Mouse (Mus musculus): ENCODE measurements around the gene Sik3.

DNA sequence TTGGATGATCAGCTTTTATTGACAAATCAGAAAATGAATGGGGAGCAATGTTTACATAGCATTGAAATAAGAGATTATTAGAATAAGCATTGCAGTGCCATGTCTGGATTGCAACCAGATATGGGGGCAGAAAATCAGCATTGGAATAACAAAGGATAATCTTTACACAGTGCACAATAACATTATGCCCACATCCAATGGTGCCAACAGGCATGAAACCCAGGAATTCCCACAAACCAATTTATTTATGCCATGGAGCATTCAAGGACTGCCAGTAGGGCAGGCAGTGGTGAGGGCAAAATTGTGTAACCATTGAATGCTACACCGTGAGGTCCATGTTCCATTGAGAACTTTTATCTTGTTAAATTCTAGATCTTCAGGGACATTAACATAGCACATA, 129.4 kb downstream of the Sik3 start:
- no peak for TF ChIP-seq POLR2A (IDR thresholded peaks at IDR 0.05; ENCODE audit: insufficient read length, low read depth)
- no peak for TF ChIP-seq TCF3 (IDR thresholded peaks at IDR 0.05; ENCODE audit: insufficient read length, low read depth)
- no peak for TF ChIP-seq USF1 (IDR thresholded peaks at IDR 0.05; ENCODE audit: low read depth)
- no peak for TF ChIP-seq MYOG (IDR thresholded peaks at IDR 0.05; ENCODE audit: control insufficient read depth in 1 of 3, insufficient read depth in 1 of 3, insufficient read length in 2 of 3, low read depth in 2 of 3)
- TF ChIP-seq POLR2AphosphoS2 (IDR thresholded peaks at IDR 0.05; ENCODE audit: insufficient read length, low read depth), result no peak
